Comparison of ENCODE assay signal across 29 mouse cellular contexts in genomic region chr6:145237148-145237547, GRCm38 (mm10). TPM values are rescaled to one million over a fixed set of nuclear protein-coding genes. Genes with fewer than 3 reads are reported as not detected.
"Had no signal": no experiment of that assay in that cellular context is flagged by ENCODE, and none has a peak within 500 bp of the region (broad histone marks: within the 10 kb centered on the region; RNA-seq: fewer than 3 reads in every experiment).

No protein-coding gene starts in this region.

- H3K4me1 ChIP-seq: limb, embryonic 10.5 days; limb, embryonic 12.5 days; limb, embryonic 13.5 days; limb, embryonic 15.5 days; liver, embryonic 12.5 days; liver, embryonic 15.5 days; lung, embryonic 15.5 days; midbrain, embryonic 10.5 days; midbrain, embryonic 12.5 days; midbrain, embryonic 13.5 days; midbrain, embryonic 15.5 days; neural tube, embryonic 12.5 days had no signal

- DNase-seq: left cerebral cortex, postnatal 4 days; liver; liver, embryonic 13.5 days; liver, postnatal 0 days; lung, adult 18-20 months; lung, adult 2 months; lung, embryonic 14.5 days; lung, postnatal 10 days; lung, postnatal 14 days; lung, postnatal 36 days; lung, postnatal 4 days; midbrain, embryonic 14.5 days had no signal

- H3K36me3 ChIP-seq: midbrain, embryonic 15.5 days; neural tube, embryonic 12.5 days had no signal

- H3K4me3 ChIP-seq: limb, embryonic 10.5 days; limb, embryonic 12.5 days; limb, embryonic 13.5 days; limb, embryonic 15.5 days; liver, embryonic 12.5 days; liver, embryonic 13.5 days; liver, embryonic 15.5 days; lung, embryonic 15.5 days; megakaryocyte, embryonic 14.5 days; midbrain, embryonic 10.5 days; midbrain, embryonic 12.5 days; midbrain, embryonic 13.5 days; midbrain, embryonic 15.5 days; myocyte; neural tube, embryonic 12.5 days had no signal

- H3K27ac ChIP-seq: limb, embryonic 10.5 days; limb, embryonic 12.5 days; limb, embryonic 13.5 days; limb, embryonic 15.5 days; liver, embryonic 12.5 days; liver, embryonic 13.5 days; liver, embryonic 14.5 days; liver, embryonic 15.5 days; lung, embryonic 15.5 days; macrophage; midbrain, embryonic 10.5 days; midbrain, embryonic 12.5 days; midbrain, embryonic 13.5 days; midbrain, embryonic 15.5 days; neural tube, embryonic 12.5 days had no signal

- H3K27me3 ChIP-seq: limb, embryonic 12.5 days; limb, embryonic 13.5 days; limb, embryonic 15.5 days; liver, embryonic 12.5 days; liver, embryonic 13.5 days; liver, embryonic 15.5 days; lung, embryonic 15.5 days; megakaryocyte, embryonic 14.5 days; midbrain, embryonic 12.5 days; midbrain, embryonic 13.5 days; midbrain, embryonic 15.5 days; neural tube, embryonic 12.5 days had no signal

RNA-seq across cellular contexts. Expression of gene Casc1, which starts 26.3 kb away (rescaled TPM):
- polyA plus RNA-seq: liver, adult 2 months had no signal
